Mouse (Mus musculus) hematopoietic stem cell, adult 5-6 weeks (primary cell): ENCODE results near the gene 4931406C07Rik. TPM values are rescaled to one million over a fixed set of nuclear protein-coding genes. Genes with fewer than 3 reads are reported as not detected.
"Not testable (repeated sequence)": the region's sequence is repeated elsewhere in the genome, so short reads cannot be mapped to it uniquely, and the experiment has no call there.

Experiments used
- ATAC-seq, 2 experiments: fragments of 125-278 bp in 1 of 2; replicated peaks in 1 of 2; 2 replicates each; pipeline ENCODE4 v1.8.0; 2016 to 2017; ENCODE audit warnings: inconsistent platforms in 2 of 2, mild to moderate bottlenecking in 2 of 2, moderate number of reproducible peaks in 2 of 2, low read depth in 1 of 2, moderate TSS enrichment in 1 of 2; ENCODE audit not compliant: low FRiP score in 2 of 2, poor library complexity in 2 of 2, severe bottlenecking in 2 of 2, insufficient read depth in 1 of 2, low TSS enrichment in 1 of 2
- total RNA-seq: library from RNA; stranded (forward); fragments of 172-1452, 232-1000 nt; gene quantifications from 2 replicates; pipeline ENCODE4 v1.2.3, GENCODE M21; 2017

4931406C07Rik gene
- total RNA-seq, result 26.7 and 32.0 TPM in 2 replicates

GRCm38 (mm10) chr9:15306398-15307119 lies at the start of gene 4931406C07Rik:
Gene 4931406C07Rik (minus strand): TSS chr9:15306448.
- peak in 1 of 2 experiments; percentile 1; a peak in 2 of 4 replicates for ATAC-seq

- no peak for ATAC-seq
These were observed 43.7 kb upstream of the 4931406C07Rik start for GRCm38 (mm10) chr9:15349925-15350324.

DNA sequence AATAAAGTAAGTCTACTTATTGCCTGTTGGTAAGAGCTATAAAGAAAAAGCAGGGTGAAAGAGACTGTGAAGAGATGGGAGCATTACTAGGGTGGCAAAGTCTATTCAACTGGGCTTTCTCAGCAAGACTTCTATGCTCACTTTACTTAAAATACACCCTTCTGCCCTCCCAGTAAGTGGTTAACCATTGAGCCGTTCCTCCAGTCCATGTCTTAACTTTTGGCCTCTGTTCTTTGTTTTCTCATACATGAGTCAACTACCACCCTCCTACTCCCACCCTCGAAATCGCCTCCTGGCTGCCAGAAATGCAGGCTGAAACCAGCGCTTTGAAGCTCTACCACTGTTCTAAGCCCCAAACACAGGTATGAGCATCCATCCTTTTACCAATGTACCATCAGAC lies 31.5 kb upstream of the 4931406C07Rik start:
- no peak for ATAC-seq

DNA sequence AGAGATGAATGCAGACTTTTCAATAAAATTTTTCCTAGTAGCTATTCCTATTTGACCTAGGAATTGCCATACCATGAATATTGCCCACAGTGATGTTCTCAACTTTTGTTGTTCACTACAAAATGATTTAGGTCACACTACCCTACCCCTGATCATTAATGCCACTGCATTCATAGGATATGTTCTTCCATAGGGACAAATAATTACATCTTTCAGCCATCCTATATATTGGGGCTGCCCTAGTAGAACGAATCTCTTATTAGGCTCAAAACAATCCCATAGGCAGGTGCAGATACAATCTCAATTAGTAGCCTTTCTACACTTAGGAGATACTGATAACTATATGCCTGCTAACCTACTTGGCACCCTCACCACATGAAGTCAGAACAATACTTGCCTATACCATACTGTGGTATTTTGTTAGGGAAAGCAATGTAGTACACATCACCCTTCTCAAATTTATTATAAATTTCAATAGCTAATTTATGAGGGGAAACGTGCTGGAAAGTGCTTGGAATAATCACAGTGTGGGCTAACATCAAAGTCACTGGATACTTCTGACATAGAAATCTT lies 12.0 kb upstream of the 4931406C07Rik start:
- ATAC-seq, result peak in 1 of 2 experiments; percentile 21; a peak in 1 of 4 replicates

GRCm38 (mm10) chr9:15317223-15318169 lies 11.2 kb upstream of the 4931406C07Rik start:
- ATAC-seq, result no peak

DNA sequence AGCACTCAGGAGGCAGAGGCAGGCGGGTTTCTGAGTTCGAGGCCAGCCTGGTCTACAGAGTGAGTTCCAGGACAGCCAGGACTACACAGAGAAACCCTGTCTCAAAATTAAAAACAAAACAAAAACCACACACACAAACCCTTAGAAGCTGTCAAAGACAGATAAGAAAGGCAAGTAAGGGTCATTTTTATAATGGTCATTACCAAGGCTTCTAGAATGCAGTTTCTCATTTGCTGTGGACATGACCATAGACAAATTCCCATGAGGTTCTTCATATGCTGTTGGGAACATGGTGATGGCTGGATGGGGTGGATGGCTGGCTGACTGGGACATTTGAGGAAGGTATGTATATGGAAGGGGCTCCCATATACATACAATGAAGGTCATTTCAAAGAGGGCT lies 10.0 kb upstream of the 4931406C07Rik start:
- ATAC-seq, result not testable (repeated sequence)

- ATAC-seq, result no peak
These were observed 8.4 kb upstream of the 4931406C07Rik start for GRCm38 (mm10) chr9:15314619-15315018.

DNA sequence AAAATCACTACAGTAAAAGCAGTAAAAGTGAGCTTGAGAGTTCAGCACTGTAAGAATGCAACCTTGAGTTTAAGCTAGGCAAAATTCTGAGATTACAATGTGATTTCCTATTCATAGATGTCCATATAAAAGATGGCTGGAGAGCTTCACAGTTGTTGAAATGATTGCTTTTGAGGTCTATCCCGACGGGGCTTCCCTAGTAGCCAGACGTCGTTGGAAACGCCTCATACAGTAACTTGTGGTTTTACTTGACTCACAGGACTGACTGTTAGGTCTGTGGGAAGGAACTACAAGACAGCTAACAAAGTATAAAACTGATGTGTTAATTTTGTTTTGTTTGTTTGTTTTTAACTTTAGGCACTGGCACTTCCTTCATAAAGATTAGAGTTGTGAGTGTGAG lies 7.4 kb upstream of the 4931406C07Rik start:
- ATAC-seq, result no peak

- ATAC-seq, result no peak; a peak in 1 of 4 replicates
These were observed 5.9 kb upstream of the 4931406C07Rik start for GRCm38 (mm10) chr9:15312054-15312735.

DNA sequence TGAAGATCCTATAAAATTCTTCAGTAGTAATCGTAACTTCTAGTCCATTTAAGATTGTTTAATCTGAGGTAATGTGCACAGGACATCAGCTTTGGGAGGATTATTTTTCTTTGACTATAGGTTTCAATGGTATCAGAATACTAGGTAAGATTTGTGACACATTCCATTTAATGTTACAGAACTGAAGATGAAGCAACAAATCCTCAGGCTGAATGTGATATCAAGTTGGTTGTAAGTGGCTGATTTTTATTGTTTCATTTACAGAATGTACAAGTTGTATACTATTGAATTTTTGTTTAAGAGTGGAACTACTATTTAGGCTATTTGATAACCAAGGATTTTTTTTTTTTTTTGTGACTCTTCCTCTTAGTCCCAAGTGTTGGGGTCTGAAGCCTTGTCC lies 3.9 kb upstream of the 4931406C07Rik start:
- no peak for ATAC-seq

GRCm38 (mm10) chr9:15309425-15309824 lies 3.2 kb upstream of the 4931406C07Rik start:
- ATAC-seq, result no peak

DNA sequence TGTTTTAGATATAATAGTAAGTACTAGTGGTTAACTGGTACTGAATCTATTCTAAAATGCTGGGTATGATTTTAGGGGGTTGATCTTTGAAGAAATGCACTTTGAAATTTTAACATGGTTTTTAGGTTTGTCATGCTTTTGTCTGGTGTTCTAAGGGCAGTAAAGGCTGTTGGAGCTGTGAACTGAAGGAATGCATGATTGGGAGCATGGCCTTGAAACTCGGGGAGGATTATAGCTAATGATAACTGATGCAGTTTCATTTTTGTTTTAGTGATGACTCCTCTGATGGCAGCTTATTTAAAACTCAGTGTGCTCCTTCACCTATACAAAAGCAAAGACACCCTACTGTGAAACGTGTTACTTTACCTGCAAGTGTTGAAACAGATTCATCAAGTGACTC lies 2.0 kb upstream of the 4931406C07Rik start:
- ATAC-seq, result no peak

- ATAC-seq, result no peak
These were observed 1.0 kb upstream of the 4931406C07Rik start for GRCm38 (mm10) chr9:15307257-15307656.

DNA sequence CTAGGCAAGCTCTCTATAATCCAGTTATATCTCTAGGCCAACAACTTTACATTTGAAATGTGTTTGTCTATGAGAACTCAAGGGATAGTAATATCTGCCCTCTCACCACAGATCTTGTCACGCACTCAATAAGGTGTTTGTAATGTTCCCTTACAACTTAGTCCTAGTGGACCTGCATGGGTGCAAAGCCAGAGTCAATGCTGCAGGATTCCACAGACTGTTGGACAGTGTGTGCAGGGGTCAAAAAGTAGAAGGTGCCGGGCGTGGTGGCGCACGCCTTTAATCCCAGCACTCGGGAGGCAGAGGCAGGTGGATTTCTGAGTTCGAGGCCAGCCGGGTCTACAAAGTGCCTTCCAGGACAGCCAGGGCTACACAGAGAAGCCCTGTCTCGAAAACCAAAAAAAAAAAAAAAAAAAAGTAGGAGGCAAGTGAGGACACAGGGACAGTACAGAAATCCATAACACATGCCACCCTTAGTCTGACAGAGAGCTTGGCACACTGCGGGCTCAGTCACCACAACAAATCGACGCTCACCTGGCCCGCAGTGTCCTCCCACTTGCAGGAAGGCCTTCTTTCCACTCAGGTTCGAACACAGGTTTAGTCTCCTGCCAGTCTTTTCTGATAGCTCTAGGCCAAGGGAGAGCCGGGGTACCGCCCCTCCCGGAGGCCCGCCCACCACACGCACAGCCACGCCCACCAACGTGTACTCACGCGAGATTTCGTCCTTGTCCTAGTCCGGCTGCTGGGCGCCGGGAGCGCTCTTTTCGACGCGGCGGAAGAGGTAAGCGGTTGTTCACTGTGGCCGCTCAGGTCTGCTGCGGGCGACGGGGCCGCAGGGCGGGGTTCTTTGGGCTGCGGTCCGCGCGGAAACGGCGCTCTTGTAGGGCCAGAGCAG lies 498 bp downstream of the 4931406C07Rik start, which contains the start of gene Taf1d:
Taf1d (plus strand) TSS at position 712 of the 895 bp plus-strand sequence.
- peak; percentile 93 to 94 for ATAC-seq

GRCm38 (mm10) chr9:15302881-15303280 lies 3.4 kb downstream of the 4931406C07Rik start:
- no peak for ATAC-seq

DNA sequence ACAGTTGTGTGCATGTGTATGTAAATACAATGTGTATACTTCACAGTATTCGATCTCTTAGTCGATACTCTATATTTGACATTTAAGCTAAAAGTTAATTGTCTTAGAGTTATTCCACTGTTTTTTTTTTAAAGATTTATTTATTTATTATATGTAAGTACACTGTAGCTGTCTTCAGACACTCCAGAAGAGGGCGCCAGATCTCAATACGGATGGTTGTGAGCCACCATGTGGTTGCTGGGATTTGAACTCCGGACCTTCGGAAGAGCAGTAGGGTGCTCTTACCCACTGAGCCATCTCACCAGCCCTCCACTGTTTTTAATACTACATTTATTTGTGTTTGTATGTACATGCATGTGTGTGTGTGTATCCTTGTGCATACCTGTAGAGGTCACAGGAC lies 4.2 kb downstream of the 4931406C07Rik start:
- not testable (repeated sequence) for ATAC-seq
